Mouse (Mus musculus) hindlimb bud, embryonic 11.5 days (tissue): ENCODE measurements around the gene Ccs.

Source experiments
- DNase-seq: peaks from one replicate; pipeline ENCODE4 v3.0.0-alpha.2; 2012; ENCODE audit warnings: low read depth, low spot score; ENCODE audit errors: extremely low spot score

Gene Ccs

GRCm38 (mm10) chr19:4786313-4786712, 52.8 kb downstream of the Ccs start:
- DNase-seq, result no peak

- DNase-seq, result no peak
Observed at GRCm38 (mm10) chr19:4785206-4785605, 53.9 kb downstream of the Ccs start.

DNA sequence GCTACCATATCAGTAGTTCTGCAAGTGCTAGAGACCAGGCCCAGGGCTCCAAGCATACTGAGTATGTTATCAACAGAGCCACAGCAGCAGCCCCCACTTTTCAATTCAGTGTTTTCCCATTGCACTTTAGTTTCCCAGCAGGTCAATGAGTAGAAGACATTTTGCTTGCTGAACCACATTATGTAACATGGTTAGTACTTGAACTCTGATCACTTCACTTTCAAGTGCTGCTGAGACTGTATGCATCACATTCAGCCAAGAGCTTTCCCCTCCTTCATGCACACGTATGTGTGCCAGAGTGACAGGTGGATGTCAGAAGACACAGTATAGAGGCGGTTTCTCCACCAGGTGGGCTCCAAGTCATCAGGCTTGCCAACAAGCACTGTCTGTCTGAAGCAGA, 56.2 kb downstream of the Ccs start:
- no peak for DNase-seq
